Mouse (Mus musculus) limb, embryonic 12.5 days (tissue): ENCODE data around the gene AW011738. TPM values are rescaled to one million over a fixed set of nuclear protein-coding genes. Genes with fewer than 3 reads are reported as not detected.

Experiments
- ATAC-seq: fragments of 200-750 bp; cut with Nextera tagmentation; 2 replicates; pipeline ENCODE4 v1.8.0; 2017; ENCODE audit warnings: low read depth, moderate TSS enrichment; ENCODE audit not compliant: insufficient number of reproducible peaks, insufficient read depth, low FRiP score, low TSS enrichment
- H3K27ac ChIP-seq: fragments of 300-500 bp; sonication (generic); 2 replicates; pipeline ENCODE4 v1.5.1; 2016; ENCODE audit warnings: mild to moderate bottlenecking, moderate library complexity
- H3K27me3 ChIP-seq: fragments of 300-500 bp; sonication (generic); 2 replicates; pipeline ENCODE4 v1.6.1; 2016; ENCODE audit warnings: mild to moderate bottlenecking, moderate library complexity
- H3K36me3 ChIP-seq: fragments of 300-500 bp; sonication (generic); 2 replicates; pipeline ENCODE4 v1.6.1; 2016; ENCODE audit warnings: mild to moderate bottlenecking, moderate library complexity
- H3K4me1 ChIP-seq: fragments of 300-500 bp; sonication (generic); replicated peaks from 2 replicates; pipeline ENCODE4 v1.6.1; 2016
- H3K4me2 ChIP-seq: fragments of 300-500 bp; sonication (generic); 2 replicates; pipeline ENCODE4 v1.6.1; 2016; ENCODE audit warnings: mild to moderate bottlenecking, moderate library complexity
- H3K4me3 ChIP-seq: fragments of 300-500 bp; sonication (generic); replicated peaks from 2 replicates; pipeline ENCODE4 v1.5.1; 2016; ENCODE audit warnings: mild to moderate bottlenecking
- H3K9ac ChIP-seq: fragments of 300-500 bp; sonication (generic); replicated peaks from 2 replicates; pipeline ENCODE4 v1.6.1; 2016; ENCODE audit warnings: mild to moderate bottlenecking, moderate library complexity
- H3K9me3 ChIP-seq: fragments of 300-500 bp; sonication (generic); 2 replicates; pipeline ENCODE4 v1.6.1; 2016; ENCODE audit warnings: mild to moderate bottlenecking, moderate library complexity
- WGBS: fragments of 180-500 bp; shearing (Covaris S2); methylation state at CpG from one replicate; pipeline ENCODE4 v1.1.7; 2016; 5-methylcytosine and 5-hydroxymethylcytosine counted together
- polyA plus RNA-seq: library from polyadenylated mRNA; unstranded; fragments of >200 nt; fragmentation: Nextera tagmentation; extraction: Ambion mirVana; gene quantifications from 2 replicates; pipeline ENCODE4 v1.2.1, GENCODE M21; 2016

AW011738 gene
- polyA plus RNA-seq, 1 experiment from 2014 or later: 1.8 TPM

GRCm38 (mm10) chr4:156219936-156220335 lies 16.8 kb downstream of the AW011738 start:
- Histone ChIP-seq H3K9me3 (no peaks in the 10 kb centered on the region), H3K4me1 (no peaks in the 10 kb centered on the region), H3K36me3 (0 out of 2 replicates have a peak, but pooled peaks cover 4% of the 10 kb centered on the region), H3K4me3 (no peak overlapping the region), H3K27ac (no peak overlapping the region), H3K4me2 (no peak overlapping the region), H3K9ac (no peak overlapping the region), H3K27me3 (no peaks in the 10 kb centered on the region)
- ATAC-seq: no peak
- WGBS: 87% methylated on average over 11 of the region's 11 CpGs

DNA sequence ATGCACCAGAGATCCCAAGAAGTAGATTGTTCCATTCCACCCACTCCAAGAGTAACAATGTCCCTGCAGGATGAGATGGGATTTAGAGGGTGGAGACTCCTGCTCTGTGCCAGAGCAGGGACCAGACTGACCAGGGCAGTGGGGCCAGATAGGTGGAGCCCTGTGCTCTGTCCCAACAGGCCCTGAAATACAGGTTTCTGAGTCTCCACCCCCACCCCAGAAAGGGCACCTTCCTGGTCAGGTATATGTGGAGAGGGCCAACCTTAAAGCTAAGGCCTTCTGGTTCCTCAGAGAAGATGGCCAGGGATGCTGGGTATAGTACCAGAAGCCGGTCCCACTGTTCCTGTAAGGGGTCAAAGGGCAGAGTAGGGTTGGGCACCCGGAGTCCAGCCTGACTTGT lies 21.2 kb downstream of the AW011738 start:
- H3K4me1 ChIP-seq: peaks cover 11% of the 10 kb centered on the region
- WGBS: 80% methylated on average over 2 of the region's 2 CpGs
- ATAC-seq: no peak
- no peaks in the 10 kb centered on the region for H3K27me3 ChIP-seq
- H3K27ac ChIP-seq: no peak overlapping the region
- no peak overlapping the region for H3K9ac ChIP-seq
- peaks cover 10% of the 10 kb centered on the region; the same call in 1 of the 2 replicates for H3K36me3 ChIP-seq
- no peak overlapping the region for H3K4me2 ChIP-seq
- no peaks in the 10 kb centered on the region for H3K9me3 ChIP-seq
- no peak overlapping the region for H3K4me3 ChIP-seq

DNA sequence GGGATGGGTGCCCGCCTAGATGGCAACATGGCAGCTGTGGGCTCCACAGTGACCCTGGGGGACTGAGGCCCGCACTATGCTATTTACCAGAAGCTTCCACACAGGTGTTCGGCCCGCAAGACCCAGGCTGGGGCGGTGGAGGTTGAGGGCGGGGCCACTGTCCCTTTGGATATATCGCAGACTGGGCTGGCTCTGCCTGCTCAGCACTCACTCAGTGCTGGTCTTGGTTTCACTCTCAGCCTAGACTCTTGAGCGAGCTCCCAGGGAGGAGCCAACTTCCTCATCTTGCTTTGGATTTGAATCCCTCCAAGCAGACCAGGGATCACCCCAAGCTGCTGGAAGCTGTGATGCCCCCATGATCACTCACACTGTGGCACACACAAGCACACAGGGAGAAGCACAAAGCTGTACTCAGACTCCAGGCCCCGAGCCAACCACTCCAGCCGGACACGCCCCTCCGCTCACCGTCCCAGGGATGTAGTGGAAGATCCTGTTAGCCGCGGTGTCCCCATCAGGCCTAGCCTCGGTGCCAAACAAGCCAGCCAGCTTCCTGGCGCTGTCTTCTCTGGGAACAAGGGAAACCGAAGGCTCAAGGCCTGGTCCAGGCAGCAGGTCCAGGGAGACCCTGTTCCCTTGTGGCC lies 24.8 kb downstream of the AW011738 start:
- Histone ChIP-seq H3K9me3 (no peaks in the 10 kb centered on the region), H3K4me3 (peak overlapping the region; percentile 21), H3K36me3 (peaks cover 42% of the 10 kb centered on the region), H3K27ac (no peak overlapping the region), H3K4me2 (peak overlapping the region; percentile 30), H3K27me3 (no peaks in the 10 kb centered on the region), H3K9ac (0 out of 2 replicates have a peak overlapping the region, but pooled peaks have one; percentile 34), H3K4me1 (peaks cover 11% of the 10 kb centered on the region)
- WGBS: 36% methylated on average over 18 of the region's 18 CpGs
- ATAC-seq: peak; percentile 23; the same call in 1 of the 2 replicates

DNA sequence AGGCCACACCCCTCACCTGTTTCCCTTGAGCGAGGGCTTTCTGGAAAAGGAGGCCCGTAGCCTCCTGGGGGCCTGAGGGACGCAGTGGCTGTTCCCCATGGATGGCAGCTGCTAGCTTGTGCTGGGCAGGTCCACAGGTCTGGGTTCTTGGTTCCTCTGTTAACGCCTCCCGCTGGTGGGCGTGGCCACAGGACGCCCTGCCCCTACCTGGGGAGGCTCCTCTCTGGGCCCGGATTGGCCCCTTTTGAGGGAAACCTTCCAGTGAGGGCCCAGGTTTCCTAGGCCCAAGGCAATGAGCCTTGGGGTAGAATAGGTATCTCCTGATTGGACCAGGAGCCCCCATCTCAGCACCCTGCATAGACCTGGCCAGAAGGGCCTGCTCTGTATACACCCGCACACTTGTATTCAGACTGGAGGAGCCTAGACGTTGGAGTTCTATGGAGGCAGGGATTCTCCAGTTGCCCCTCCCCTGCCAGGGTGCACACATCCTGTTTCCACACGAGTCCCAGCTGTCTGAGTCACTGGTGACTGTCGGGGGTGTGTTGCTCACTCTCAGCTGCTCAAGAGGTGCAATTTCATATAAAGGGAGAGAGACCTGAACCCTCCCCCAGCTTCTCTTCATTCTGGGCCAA lies 25.4 kb downstream of the AW011738 start:
- H3K4me2 ChIP-seq: peak overlapping the region; percentile 30
- H3K27ac ChIP-seq: no peak overlapping the region
- H3K9ac ChIP-seq: 0 out of 2 replicates have a peak overlapping the region, but pooled peaks have one; percentile 34
- peaks cover 47% of the 10 kb centered on the region for H3K36me3 ChIP-seq
- peaks cover 17% of the 10 kb centered on the region for H3K4me1 ChIP-seq
- peak overlapping the region; percentile 21 for H3K4me3 ChIP-seq
- 21% methylated on average over 12 of the region's 12 CpGs for WGBS
- H3K27me3 ChIP-seq: no peaks in the 10 kb centered on the region
- peak; percentile 42; the same call in 1 of the 2 replicates for ATAC-seq
- H3K9me3 ChIP-seq: no peaks in the 10 kb centered on the region

DNA sequence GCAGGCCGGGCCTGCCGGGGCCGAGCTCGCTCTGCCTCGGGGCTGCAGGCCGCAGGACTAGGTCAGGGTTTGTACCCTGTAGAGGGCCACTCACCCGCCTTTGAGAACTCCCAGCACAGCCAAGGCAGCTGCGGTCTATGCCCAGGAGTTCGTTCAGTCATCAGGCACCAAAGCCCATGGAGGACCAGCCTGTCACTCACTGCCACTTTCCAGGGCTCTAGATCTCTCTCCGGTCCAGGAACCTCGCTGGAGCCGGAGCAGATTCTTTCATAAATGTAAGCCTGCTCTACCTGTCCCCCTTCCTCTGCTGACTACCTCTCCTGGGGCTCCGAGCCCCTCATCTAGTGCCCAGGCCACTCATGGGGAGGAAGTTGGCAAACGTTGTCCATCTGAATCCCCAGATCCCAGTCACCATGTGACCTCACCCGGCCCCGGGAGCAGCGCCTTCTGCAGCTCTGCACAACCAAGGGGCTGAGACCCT lies 31.0 kb downstream of the AW011738 start:
- peak overlapping the region; percentile 72 for H3K9ac ChIP-seq
- H3K27ac ChIP-seq: peak overlapping the region; percentile 87; the same call in 1 of the 2 replicates
- H3K9me3 ChIP-seq: no peaks in the 10 kb centered on the region
- no peaks in the 10 kb centered on the region for H3K27me3 ChIP-seq
- H3K4me2 ChIP-seq: peak overlapping the region; percentile 88
- H3K36me3 ChIP-seq: peaks cover 61% of the 10 kb centered on the region
- H3K4me1 ChIP-seq: peaks cover 21% of the 10 kb centered on the region
- ATAC-seq: no peak
- WGBS: 1% methylated on average over 17 of the region's 17 CpGs
- H3K4me3 ChIP-seq: peak overlapping the region; percentile 88

DNA sequence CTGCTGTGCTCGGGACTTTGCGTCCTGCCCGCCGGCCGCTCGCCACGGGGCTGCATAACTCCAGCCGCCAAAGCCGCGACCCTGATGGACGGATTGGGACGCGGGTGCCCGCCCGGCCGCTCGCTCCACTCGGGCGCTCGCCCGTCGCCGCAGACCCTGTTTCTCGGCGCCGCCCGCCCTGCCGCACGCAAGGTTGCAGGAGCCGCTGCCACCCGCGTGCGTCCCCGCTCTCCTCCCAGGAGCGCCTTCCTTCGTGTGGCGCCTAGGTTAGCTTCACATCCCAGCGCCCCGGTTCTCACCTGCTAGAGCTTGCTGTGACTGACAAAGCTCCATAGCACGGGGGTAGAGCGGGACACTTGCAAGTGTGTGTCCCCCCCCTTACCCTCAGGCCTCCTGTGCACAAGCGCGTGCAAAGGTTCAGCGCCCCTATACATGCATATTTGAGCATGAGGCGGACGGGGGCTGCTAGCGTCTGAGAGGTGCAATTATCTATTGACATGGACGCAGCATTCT lies 31.7 kb downstream of the AW011738 start, which contains the start of gene Plekhn1:
Gene Plekhn1, minus strand, starts transcription at position 157 of the 513 bp plus-strand sequence.
- Histone ChIP-seq H3K4me1 (peaks cover 21% of the 10 kb centered on the region), H3K4me2 (peak within 1 kb of the TSS; percentile 88), H3K9ac (peak within 1 kb of the TSS; percentile 74), H3K27ac (peak within 1 kb of the TSS; percentile 93), H3K36me3 (peaks cover 61% of the 10 kb centered on the region), H3K9me3 (no peaks in the 10 kb centered on the region), H3K27me3 (no peaks in the 10 kb centered on the region), H3K4me3 (peak within 1 kb of the TSS; percentile 88)
- WGBS: 2% methylated on average over 35 of the region's 48 CpGs
- peak; percentile 17; the same call in 1 of the 2 replicates for ATAC-seq

- under 1% methylated on average over 15 of the region's 15 CpGs for WGBS
- peaks cover 21% of the 10 kb centered on the region for H3K4me1 ChIP-seq
- H3K27me3 ChIP-seq: no peaks in the 10 kb centered on the region
- peak overlapping the region; percentile 88 for H3K4me3 ChIP-seq
- H3K9me3 ChIP-seq: no peaks in the 10 kb centered on the region
- peak overlapping the region; percentile 88 for H3K4me2 ChIP-seq
- peak; percentile 8 for ATAC-seq
- peaks cover 61% of the 10 kb centered on the region for H3K36me3 ChIP-seq
- 0 out of 2 replicates have a peak overlapping the region, but pooled peaks have one; percentile 74 for H3K9ac ChIP-seq
- no peak overlapping the region for H3K27ac ChIP-seq
These were observed 32.3 kb downstream of the AW011738 start for GRCm38 (mm10) chr4:156235360-156235770.

GRCm38 (mm10) chr4:156235808-156236533 lies 32.9 kb downstream of the AW011738 start, which contains the start of gene Noc2l:
TSS of gene Noc2l (plus strand) at chr4:156236010.
- peak; percentile 87 for ATAC-seq
- Histone ChIP-seq H3K9me3 (no peaks in the 10 kb centered on the region), H3K27me3 (no peaks in the 10 kb centered on the region), H3K4me3 (peak within 1 kb of the TSS; percentile 88), H3K27ac (peak within 1 kb of the TSS; percentile 93), H3K4me2 (peak within 1 kb of the TSS; percentile 88), H3K4me1 (peaks cover 21% of the 10 kb centered on the region), H3K9ac (peak within 1 kb of the TSS; percentile 74), H3K36me3 (peaks cover 61% of the 10 kb centered on the region)
- under 1% methylated on average over 90 of the region's 90 CpGs for WGBS

DNA sequence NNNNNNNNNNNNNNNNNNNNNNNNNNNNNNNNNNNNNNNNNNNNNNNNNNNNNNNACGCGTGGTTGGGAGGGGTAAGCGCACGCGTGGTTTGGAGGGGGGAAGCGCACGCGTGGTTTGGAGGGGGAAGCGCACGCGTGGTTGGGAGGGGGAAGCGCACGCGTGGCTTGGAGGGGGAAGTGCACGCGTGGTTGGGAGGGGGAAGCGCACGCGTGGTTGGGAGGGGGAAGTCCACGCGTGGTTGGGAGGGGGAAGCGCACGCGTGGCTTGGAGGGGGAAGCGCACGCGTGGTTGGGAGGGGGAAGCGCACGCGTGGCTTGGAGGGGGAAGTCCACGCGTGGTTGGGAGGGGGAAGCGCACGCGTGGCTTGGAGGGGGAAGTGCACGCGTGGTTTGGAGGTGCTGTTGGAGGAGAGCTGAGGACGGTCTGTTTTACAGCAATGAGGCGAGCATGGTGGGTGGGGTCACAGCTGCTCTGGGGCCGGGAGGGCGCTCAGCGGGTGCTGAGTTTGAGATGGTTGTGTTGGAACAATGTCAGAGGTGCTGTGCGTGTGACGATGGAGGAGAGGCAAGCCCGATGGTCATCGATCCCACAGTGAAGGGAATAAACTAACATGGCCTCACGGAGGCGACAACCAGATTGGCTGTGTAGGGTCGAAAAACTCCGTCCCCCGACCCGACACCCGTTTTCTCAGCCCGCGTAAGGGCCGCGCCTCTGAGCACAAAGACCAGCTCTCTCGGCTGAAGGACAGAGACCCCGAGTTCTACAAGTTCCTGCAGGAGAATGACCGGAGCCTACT lies 33.7 kb downstream of the AW011738 start:
- Histone ChIP-seq H3K4me1 (peaks cover 21% of the 10 kb centered on the region), H3K27ac (no peak overlapping the region), H3K36me3 (peaks cover 61% of the 10 kb centered on the region), H3K4me3 (peak overlapping the region; percentile 88), H3K9ac (peak overlapping the region; percentile 74), H3K4me2 (peak overlapping the region; percentile 88), H3K27me3 (no peaks in the 10 kb centered on the region), H3K9me3 (no peaks in the 10 kb centered on the region)
- WGBS: 26% methylated on average over 58 of the region's 60 CpGs
- no peak for ATAC-seq

GRCm38 (mm10) chr4:156249567-156249966 lies 46.5 kb downstream of the AW011738 start:
- peaks cover 35% of the 10 kb centered on the region for H3K27me3 ChIP-seq
- H3K4me2 ChIP-seq: no peak overlapping the region
- no peak overlapping the region for H3K9ac ChIP-seq
- 58% methylated on average over 11 of the region's 11 CpGs for WGBS
- H3K36me3 ChIP-seq: peaks cover 49% of the 10 kb centered on the region
- ATAC-seq: no peak
- no peak overlapping the region for H3K4me3 ChIP-seq
- H3K27ac ChIP-seq: no peak overlapping the region
- 0 out of 2 replicates have a peak, but pooled peaks cover 2% of the 10 kb centered on the region for H3K4me1 ChIP-seq
- H3K9me3 ChIP-seq: no peaks in the 10 kb centered on the region
